Mouse (Mus musculus) stomach, postnatal 0 days (tissue): Measurements from ENCODE around the gene Slc8a3. TPM values are rescaled to one million over a fixed set of nuclear protein-coding genes. Genes with fewer than 3 reads are reported as not detected.

ENCODE experiments used
- ATAC-seq: fragments of 200-750 bp; cut with Nextera tagmentation; 2 replicates; pipeline ENCODE4 v1.8.0; 2017; ENCODE audit not compliant: low FRiP score, low TSS enrichment
- DNase-seq: peaks from one replicate; pipeline ENCODE4 v3.0.0-alpha.2; 2016; ENCODE audit warnings: low spot score
- H3K27ac ChIP-seq: fragments of 300-500 bp; sonication (generic); replicated peaks from 2 replicates; pipeline ENCODE4 v1.5.1; 2014; ENCODE audit warnings: mild to moderate bottlenecking, control low read depth
- H3K27me3 ChIP-seq: fragments of 300-500 bp; sonication (generic); 2 replicates; pipeline ENCODE4 v1.6.1; 2014; ENCODE audit warnings: low read length; ENCODE audit not compliant: control insufficient read depth, insufficient read depth
- H3K36me3 ChIP-seq: fragments of 300-500 bp; sonication (generic); 2 replicates; pipeline ENCODE4 v1.6.1; 2014; ENCODE audit warnings: low read length, mixed read lengths; ENCODE audit not compliant: control insufficient read depth, insufficient read depth
- H3K4me1 ChIP-seq: fragments of 300-500 bp; sonication (generic); replicated peaks from 2 replicates; pipeline ENCODE4 v1.6.1; 2014; ENCODE audit warnings: antibody characterized with exemption; ENCODE audit not compliant: control insufficient read depth, insufficient read depth
- H3K4me2 ChIP-seq: fragments of 300-500 bp; sonication (generic); replicated peaks from 2 replicates; pipeline ENCODE4 v1.6.1; 2014; ENCODE audit warnings: low read depth, mild to moderate bottlenecking, control low read depth, moderate library complexity
- H3K4me3 ChIP-seq: fragments of 300-500 bp; sonication (generic); 2 replicates; pipeline ENCODE4 v1.5.1; 2014; ENCODE audit warnings: low read depth, low read length, control low read depth
- H3K9ac ChIP-seq: fragments of 300-500 bp; sonication (generic); 2 replicates; pipeline ENCODE4 v1.6.1; 2014; ENCODE audit warnings: mild to moderate bottlenecking, low read length, control low read depth, mixed read lengths
- H3K9me3 ChIP-seq: fragments of 300-500 bp; sonication (generic); 2 replicates; pipeline ENCODE4 v1.6.1; 2016; ENCODE audit warnings: low read length; ENCODE audit not compliant: control insufficient read depth
- CTCF ChIP-seq: IDR thresholded peaks from 2 replicates; pipeline ENCODE4 v1.5.1; 2016; ENCODE audit warnings: antibody characterized with exemption, low read depth, mild to moderate bottlenecking, moderate library complexity
- EP300 ChIP-seq: optimal IDR thresholded peaks from 2 replicates; pipeline ENCODE3; 2016; ENCODE audit warnings: antibody characterized with exemption
- WGBS: fragments of 180-500 bp; shearing (Covaris S2); extraction: QIAGEN DNeasy Blood & Tissue Kit; methylation state at CpG from one replicate; pipeline ENCODE4 v1.1.7; 2014; 5-methylcytosine and 5-hydroxymethylcytosine counted together
- polyA plus RNA-seq: library from polyadenylated mRNA; unstranded; fragments of >200 nt; fragmentation: Nextera tagmentation; extraction: Ambion mirVana; gene quantifications from 2 replicates; pipeline ENCODE4 v1.2.1, GENCODE M21; 2015

Gene Slc8a3
- polyA plus RNA-seq, 1 experiment from 2014 or later, result 0.15 TPM

DNA sequence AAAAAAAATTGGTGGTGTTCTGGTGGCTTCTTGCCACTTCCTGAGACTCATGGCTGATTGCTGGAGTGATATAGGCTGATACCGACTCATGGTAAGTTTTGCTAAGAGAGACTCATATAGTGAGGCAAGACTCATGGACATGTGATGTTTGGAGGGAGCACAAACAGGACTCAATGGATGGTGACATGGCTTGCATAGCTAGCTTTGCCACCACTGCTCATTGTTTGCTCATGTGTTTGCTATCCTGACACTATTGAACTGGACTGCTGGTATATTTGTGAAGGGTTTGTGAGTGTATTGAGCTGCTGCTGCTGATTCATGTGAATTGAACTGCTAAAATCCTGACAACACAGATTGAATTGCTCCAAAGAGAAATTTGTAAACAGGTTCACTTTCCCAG, 95.8 kb downstream of the Slc8a3 start:
- H3K36me3 ChIP-seq, result no peaks in the 10 kb centered on the region
- 92% methylated on average over 1 of the region's 1 CpGs for WGBS
- H3K4me1 ChIP-seq, result no peaks in the 10 kb centered on the region
- H3K4me3 ChIP-seq, result no peak overlapping the region
- ATAC-seq (no peak), DNase-seq (no peak)
- H3K27ac ChIP-seq, result no peak overlapping the region
- H3K4me2 ChIP-seq, result no peak overlapping the region
- no peak overlapping the region for H3K9ac ChIP-seq
- H3K9me3 ChIP-seq, result no peaks in the 10 kb centered on the region
- TF ChIP-seq EP300 (no peak), CTCF (no peak)
- no peaks in the 10 kb centered on the region for H3K27me3 ChIP-seq

DNA sequence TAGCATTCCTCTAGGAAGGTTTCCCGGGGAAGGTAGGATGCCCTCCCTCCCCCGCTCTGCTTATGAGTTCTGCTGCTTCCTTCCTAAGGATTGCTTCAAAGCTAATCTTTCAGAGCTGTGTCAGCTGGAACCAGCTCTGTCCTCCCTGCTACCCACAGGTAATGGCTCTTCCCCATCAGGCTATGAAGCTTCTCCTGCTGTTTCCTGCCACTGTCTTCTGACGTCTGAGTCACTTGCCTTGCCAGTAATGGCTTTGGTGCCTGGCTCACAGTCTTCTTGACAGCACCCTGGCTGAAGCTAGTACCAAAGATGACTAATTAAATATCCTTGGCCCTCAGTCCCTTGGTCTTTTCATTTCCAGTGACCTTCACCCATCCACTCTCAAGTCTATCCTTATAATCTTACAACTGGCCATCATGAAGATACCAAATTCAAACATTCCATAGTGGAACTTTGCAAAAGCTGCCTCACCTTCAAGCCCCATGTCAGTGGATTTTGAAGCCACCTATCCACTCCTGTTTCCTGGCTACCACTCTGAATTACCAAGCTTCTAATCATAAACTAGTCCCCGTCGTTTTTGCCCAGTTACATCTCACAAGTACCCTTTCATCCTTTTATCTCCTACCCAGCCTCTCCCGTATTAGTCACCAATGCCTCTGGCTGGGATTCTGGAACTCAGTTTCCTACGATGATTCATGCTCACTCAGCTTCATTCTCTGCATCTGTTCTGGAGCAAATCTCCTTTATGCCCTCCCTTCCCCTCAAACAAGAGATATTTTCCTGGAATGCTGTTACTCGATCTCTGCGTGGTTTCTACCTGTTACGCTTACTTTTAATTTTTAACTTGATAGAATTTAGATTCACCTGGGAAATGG, 97.3 kb downstream of the Slc8a3 start:
- H3K27me3 ChIP-seq, result no peaks in the 10 kb centered on the region
- DNase-seq, result no peak
- no peak overlapping the region for H3K4me3 ChIP-seq
- H3K27ac ChIP-seq, result no peak overlapping the region
- no peaks in the 10 kb centered on the region for H3K9me3 ChIP-seq
- no peak overlapping the region for H3K4me2 ChIP-seq
- no peaks in the 10 kb centered on the region for H3K36me3 ChIP-seq
- ATAC-seq, result no peak
- TF ChIP-seq CTCF, result no peak
- no peak for TF ChIP-seq EP300
- H3K4me1 ChIP-seq, result no peaks in the 10 kb centered on the region
- WGBS, result 72% methylated on average over 10 of the region's 10 CpGs
- H3K9ac ChIP-seq, result no peak overlapping the region

DNA sequence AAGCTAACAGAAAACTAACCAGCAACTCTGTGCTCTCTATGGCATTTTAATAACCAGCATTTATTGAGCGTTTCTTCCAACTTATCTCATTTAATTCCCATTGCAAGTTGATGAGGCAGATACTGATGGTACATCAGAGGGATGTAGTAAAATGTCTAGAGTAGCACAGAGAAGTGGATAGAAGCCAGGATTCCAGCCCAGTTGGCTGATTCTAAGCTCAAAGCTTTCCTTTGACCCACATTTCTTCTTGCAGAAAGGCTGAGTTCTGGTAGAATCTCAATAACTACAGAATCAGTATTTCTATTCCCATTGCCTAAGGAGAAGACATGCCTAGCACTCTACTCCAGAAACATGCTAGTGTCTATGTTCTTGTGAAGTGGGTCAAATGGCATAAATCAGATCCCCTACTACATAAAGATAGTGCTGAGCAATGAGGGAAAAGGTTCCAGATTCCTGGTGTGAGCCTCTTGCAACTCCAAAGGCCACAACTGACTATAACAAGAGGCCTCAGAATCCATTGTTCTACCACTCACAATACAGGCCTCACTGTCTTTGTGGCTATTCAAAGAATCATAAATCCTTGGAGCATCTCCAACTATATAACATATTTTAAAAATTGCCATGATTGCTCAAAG, 99.1 kb downstream of the Slc8a3 start:
- no peak overlapping the region for H3K4me3 ChIP-seq
- no peaks in the 10 kb centered on the region for H3K9me3 ChIP-seq
- H3K4me1 ChIP-seq, result no peaks in the 10 kb centered on the region
- no peaks in the 10 kb centered on the region for H3K27me3 ChIP-seq
- no peaks in the 10 kb centered on the region for H3K36me3 ChIP-seq
- DNase-seq, result no peak
- H3K27ac ChIP-seq, result no peak overlapping the region
- 88% methylated on average over 1 of the region's 1 CpGs for WGBS
- no peak overlapping the region for H3K4me2 ChIP-seq
- TF ChIP-seq CTCF, result no peak
- H3K9ac ChIP-seq, result no peak overlapping the region
- ATAC-seq, result no peak

DNA sequence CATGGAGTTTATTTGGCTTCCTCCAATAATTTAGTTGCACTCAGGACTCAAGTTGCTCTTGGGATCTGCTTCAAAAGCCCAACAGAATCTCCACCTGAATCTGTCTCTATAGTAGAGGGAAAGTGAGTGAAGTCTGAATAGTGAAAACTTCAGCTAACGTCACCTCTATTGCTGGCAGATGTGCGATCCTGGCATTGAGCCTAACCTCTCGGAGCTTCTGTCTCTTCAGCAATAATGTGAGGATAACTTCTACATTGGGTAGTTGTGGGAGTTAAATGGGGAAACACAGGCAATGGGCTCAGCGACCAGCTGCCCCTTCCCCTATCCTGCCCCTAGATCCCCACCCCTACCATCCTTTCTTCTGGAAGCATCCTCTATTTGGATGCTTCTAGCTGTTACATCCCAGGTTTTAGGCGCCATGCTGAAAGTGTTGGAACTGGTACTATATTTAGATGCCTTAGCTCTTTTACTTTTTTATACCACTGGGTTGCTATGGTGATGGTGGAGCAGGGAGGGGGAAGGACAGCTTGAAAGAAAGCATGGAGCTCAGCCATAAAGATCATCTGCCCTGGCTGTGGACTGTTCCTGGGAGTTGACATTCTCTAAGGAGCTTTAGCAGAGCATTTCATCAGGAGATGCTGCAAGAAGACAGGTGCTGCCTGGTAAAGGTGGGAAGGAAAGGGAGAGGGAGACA, 105.1 kb downstream of the Slc8a3 start:
- Histone ChIP-seq H3K27ac (no peak overlapping the region), H3K9me3 (no peaks in the 10 kb centered on the region), H3K4me2 (no peak overlapping the region), H3K9ac (no peak overlapping the region), H3K27me3 (no peaks in the 10 kb centered on the region), H3K4me3 (no peak overlapping the region), H3K4me1 (no peaks in the 10 kb centered on the region), H3K36me3 (no peaks in the 10 kb centered on the region)
- TF ChIP-seq EP300 (no peak), CTCF (no peak)
- no peak for ATAC-seq
- WGBS, result 55% methylated on average over 5 of the region's 5 CpGs
- no peak for DNase-seq

DNA sequence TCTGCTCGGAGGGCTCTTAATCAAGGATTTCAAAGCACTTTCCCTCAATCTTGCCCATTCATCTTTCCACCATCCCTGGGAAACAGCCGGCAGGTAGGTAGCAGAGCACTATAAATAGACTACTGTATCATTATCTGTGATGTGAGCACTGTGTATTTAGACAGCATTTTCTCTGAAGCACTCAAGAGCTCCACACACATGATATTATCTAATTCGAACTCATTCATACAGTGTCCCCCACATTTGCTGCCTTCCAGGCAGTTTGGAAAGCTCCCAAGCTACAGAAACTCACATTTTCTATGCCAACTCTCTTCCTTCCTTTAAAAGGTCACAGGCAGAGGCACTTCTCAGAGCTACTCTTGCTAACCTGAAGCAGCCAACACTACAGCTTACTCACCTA, 106.4 kb downstream of the Slc8a3 start:
- Histone ChIP-seq H3K27ac (no peak overlapping the region), H3K4me2 (no peak overlapping the region), H3K4me3 (no peak overlapping the region), H3K27me3 (no peaks in the 10 kb centered on the region), H3K9me3 (no peaks in the 10 kb centered on the region), H3K4me1 (no peaks in the 10 kb centered on the region), H3K9ac (no peak overlapping the region), H3K36me3 (no peaks in the 10 kb centered on the region)
- no peak for TF ChIP-seq EP300
- no peak for TF ChIP-seq CTCF
- WGBS, result 52% methylated on average over 3 of the region's 3 CpGs
- DNase-seq (no peak), ATAC-seq (no peak)
